Mouse (Mus musculus): Measurements from ENCODE around the gene Ostm1.

- no peak for TF ChIP-seq CTCF (IDR thresholded peaks at IDR 0.05; ENCODE audit: extremely low read depth, insufficient read length, insufficient replicate concordance, low read depth, low read length)
- TF ChIP-seq POLR2A (IDR thresholded peaks at IDR 0.05; ENCODE audit: low read depth, low read length): no peak
Observed at GRCm38 (mm10) chr10:42698994-42699393, 115.4 kb downstream of the Ostm1 start.
